Mouse (Mus musculus) lung, postnatal 0 days (tissue): ENCODE results near the gene Tor1aip1.

Experiments
- CTCF ChIP-seq: IDR thresholded peaks from 2 replicates; pipeline ENCODE4 v1.5.1; 2016; ENCODE audit warnings: antibody characterized with exemption, mild to moderate bottlenecking
- EP300 ChIP-seq: IDR thresholded peaks from 2 replicates; pipeline ENCODE4 v1.6.1; 2016; ENCODE audit warnings: antibody characterized with exemption, mild to moderate bottlenecking, control low read depth

DNA sequence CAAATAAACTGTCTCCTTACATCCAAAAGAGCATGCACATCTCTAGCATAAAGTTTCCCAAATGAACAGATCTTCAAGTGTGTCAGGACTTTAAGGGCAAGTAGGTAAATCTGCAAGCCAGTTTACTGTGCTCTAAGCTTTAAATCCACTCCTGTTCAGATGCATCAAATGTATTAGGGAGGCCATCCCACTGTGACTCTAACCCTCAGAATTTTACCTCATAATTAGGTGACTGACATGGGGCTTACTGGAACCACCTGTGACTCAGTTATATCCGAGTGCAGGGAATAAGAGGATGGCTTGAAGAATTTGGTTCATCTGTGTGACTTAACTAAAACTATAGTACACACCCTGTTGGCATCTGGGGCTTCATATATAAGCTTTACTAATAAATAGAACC lies 1.6 kb downstream of the Tor1aip1 start:
- no peak for TF ChIP-seq CTCF
- TF ChIP-seq EP300: no peak
